Mouse (Mus musculus): ENCODE data around the gene Otud7a. TPM values are rescaled to one million over a fixed set of nuclear protein-coding genes. Genes with fewer than 3 reads are reported as not detected.

Gene Otud7a
- total and polyA plus RNA-seq, 2 experiments from 2014 or later: 4.2 to 20.8 TPM

GRCm38 (mm10) chr7:63755476-63755948, 311.0 kb downstream of the Otud7a start:
- Histone ChIP-seq H3K4me1 (ENCODE audit: insufficient read depth, low read length) (peaks cover 5% of the 10 kb centered on the region; the same call in 1 of the 2 replicates), H3K27ac (ENCODE audit: low read depth, low read length) (no peak overlapping the region), H3K9me3 (ENCODE audit: low read length) (no peaks in the 10 kb centered on the region), H3K27me3 (ENCODE audit: insufficient read depth, low read length) (peaks cover 30% of the 10 kb centered on the region), H3K36me3 (ENCODE audit: insufficient read depth, low read length) (no peaks in the 10 kb centered on the region; the same call in 1 of the 2 replicates), H3K4me2 (ENCODE audit: low read depth, low read length, poor library complexity, severe bottlenecking) (peak overlapping the region; percentile 56), H3K4me3 (ENCODE audit: low read depth, low read length) (peak overlapping the region; percentile 23; the same call in 1 of the 2 replicates), H3K9ac (replicated peaks; ENCODE audit: low read length, poor library complexity, severe bottlenecking) (peak overlapping the region; percentile 6)
- WGBS: 12% methylated on average over 13 of the region's 13 CpGs
- TF ChIP-seq CTCF (IDR thresholded peaks at IDR 0.05): peak; percentile 75
- ATAC-seq (ENCODE audit: low FRiP score) (peak; percentile 28; the same call in 1 of the 2 replicates), DNase-seq (ENCODE audit: low spot score) (peak; percentile 82)

GRCm38 (mm10) chr7:63757136-63757677, 312.7 kb downstream of the Otud7a start:
- no peaks in the 10 kb centered on the region; the same call in 1 of the 2 replicates for H3K36me3 ChIP-seq (ENCODE audit: insufficient read depth, low read length)
- WGBS: 18% methylated on average over 24 of the region's 25 CpGs
- peaks cover 5% of the 10 kb centered on the region; the same call in 1 of the 2 replicates for H3K4me1 ChIP-seq (ENCODE audit: insufficient read depth, low read length)
- no peak overlapping the region for H3K9ac ChIP-seq (replicated peaks; ENCODE audit: low read length, poor library complexity, severe bottlenecking)
- H3K4me2 ChIP-seq (ENCODE audit: low read depth, low read length, poor library complexity, severe bottlenecking): peak overlapping the region; percentile 74
- no peaks in the 10 kb centered on the region for H3K9me3 ChIP-seq (ENCODE audit: low read length)
- ATAC-seq (ENCODE audit: low FRiP score): no peak
- no peak for DNase-seq (ENCODE audit: low spot score)
- H3K27me3 ChIP-seq (ENCODE audit: insufficient read depth, low read length): peaks cover 30% of the 10 kb centered on the region
- no peak for TF ChIP-seq CTCF (IDR thresholded peaks at IDR 0.05)
- peak overlapping the region; percentile 42 for H3K4me3 ChIP-seq (ENCODE audit: low read depth, low read length)
- no peak overlapping the region for H3K27ac ChIP-seq (ENCODE audit: low read depth, low read length)

GRCm38 (mm10) chr7:63757678-63758239, 313.2 kb downstream of the Otud7a start:
- ATAC-seq (ENCODE audit: low FRiP score): peak; percentile 3; the same call in 1 of the 2 replicates
- no peak for TF ChIP-seq CTCF (IDR thresholded peaks at IDR 0.05)
- peaks cover 5% of the 10 kb centered on the region; the same call in 1 of the 2 replicates for H3K4me1 ChIP-seq (ENCODE audit: insufficient read depth, low read length)

GRCm38 (mm10) chr7:63758240-63758826, 313.8 kb downstream of the Otud7a start:
- Histone ChIP-seq H3K27me3 (ENCODE audit: insufficient read depth, low read length) (peaks cover 30% of the 10 kb centered on the region), H3K9ac (replicated peaks; ENCODE audit: low read length, poor library complexity, severe bottlenecking) (peak overlapping the region; percentile 48), H3K4me1 (ENCODE audit: insufficient read depth, low read length) (peaks cover 5% of the 10 kb centered on the region; the same call in 1 of the 2 replicates), H3K36me3 (ENCODE audit: insufficient read depth, low read length) (no peaks in the 10 kb centered on the region; the same call in 1 of the 2 replicates), H3K9me3 (ENCODE audit: low read length) (no peaks in the 10 kb centered on the region), H3K27ac (ENCODE audit: low read depth, low read length) (no peak overlapping the region), H3K4me3 (ENCODE audit: low read depth, low read length) (peak overlapping the region; percentile 42), H3K4me2 (ENCODE audit: low read depth, low read length, poor library complexity, severe bottlenecking) (peak overlapping the region; percentile 74)
- WGBS: 4% methylated on average over 77 of the region's 97 CpGs
- ATAC-seq (ENCODE audit: low FRiP score) (peak; percentile 61; the same call in 1 of the 2 replicates), DNase-seq (ENCODE audit: low spot score) (peak; percentile 46)
- no peak for TF ChIP-seq CTCF (IDR thresholded peaks at IDR 0.05)

More at GRCm38 (mm10) chr7:63757678-63758239, 313.2 kb downstream of the Otud7a start:
- peak overlapping the region; percentile 48 for H3K9ac ChIP-seq (replicated peaks; ENCODE audit: low read length, poor library complexity, severe bottlenecking)
- no peak overlapping the region for H3K27ac ChIP-seq (ENCODE audit: low read depth, low read length)
- H3K4me3 ChIP-seq (ENCODE audit: low read depth, low read length): peak overlapping the region; percentile 42
- peaks cover 30% of the 10 kb centered on the region for H3K27me3 ChIP-seq (ENCODE audit: insufficient read depth, low read length)
- no peaks in the 10 kb centered on the region; the same call in 1 of the 2 replicates for H3K36me3 ChIP-seq (ENCODE audit: insufficient read depth, low read length)
- H3K4me2 ChIP-seq (ENCODE audit: low read depth, low read length, poor library complexity, severe bottlenecking): peak overlapping the region; percentile 74
- DNase-seq (ENCODE audit: low spot score): no peak
- H3K9me3 ChIP-seq (ENCODE audit: low read length): no peaks in the 10 kb centered on the region
- 1% methylated on average over 83 of the region's 85 CpGs for WGBS

GRCm38 (mm10) chr7:63759606-63760005, 315.1 kb downstream of the Otud7a start:
- DNase-seq (ENCODE audit: low spot score): no peak
- H3K9me3 ChIP-seq (ENCODE audit: low read length): no peaks in the 10 kb centered on the region

More at GRCm38 (mm10) chr7:63759606-63760005, 315.1 kb downstream of the Otud7a start:
- no peak overlapping the region for H3K4me2 ChIP-seq (ENCODE audit: low read depth, low read length, poor library complexity, severe bottlenecking)
- ATAC-seq (ENCODE audit: low FRiP score): no peak
- H3K27ac ChIP-seq (ENCODE audit: low read depth, low read length): no peak overlapping the region
- 43% methylated on average over 5 of the region's 5 CpGs for WGBS
- H3K4me3 ChIP-seq (ENCODE audit: low read depth, low read length): no peak overlapping the region
- H3K36me3 ChIP-seq (ENCODE audit: insufficient read depth, low read length): no peaks in the 10 kb centered on the region; the same call in 1 of the 2 replicates
- H3K27me3 ChIP-seq (ENCODE audit: insufficient read depth, low read length): peaks cover 30% of the 10 kb centered on the region
- TF ChIP-seq CTCF (IDR thresholded peaks at IDR 0.05): no peak
- H3K9ac ChIP-seq (replicated peaks; ENCODE audit: low read length, poor library complexity, severe bottlenecking): no peak overlapping the region
- peaks cover 4% of the 10 kb centered on the region; the same call in 1 of the 2 replicates for H3K4me1 ChIP-seq (ENCODE audit: insufficient read depth, low read length)
